Mouse (Mus musculus) CH12.LX (cell line): Measurements from ENCODE around the gene Cadm2. TPM values are rescaled to one million over a fixed set of nuclear protein-coding genes. Genes with fewer than 3 reads are reported as not detected.

ENCODE experiments used
- DNase-seq: peaks from one replicate; pipeline ENCODE4 v3.0.0-alpha.2; 2013; ENCODE audit errors: extremely low read depth
- H3K27ac ChIP-seq: 2 replicates; pipeline ENCODE4 v1.5.1; 2012; ENCODE audit warnings: low read depth, mild to moderate bottlenecking, control low read depth, moderate library complexity; ENCODE audit not compliant: insufficient read depth
- H3K27me3 ChIP-seq: replicated peaks from 2 replicates; pipeline ENCODE3; 2012; ENCODE audit warnings: inconsistent platforms
- H3K36me3 ChIP-seq, 2 experiments: replicated peaks in 1 of 2; 2 replicates each; pipeline versions ENCODE3 to v1.6.1; 2012; ENCODE audit warnings: inconsistent platforms in 1 of 2, low read length in 1 of 2, mild to moderate bottlenecking in 1 of 2, mixed read lengths in 1 of 2, moderate library complexity in 1 of 2; ENCODE audit not compliant: control insufficient read depth in 1 of 2, insufficient read depth in 1 of 2
- H3K4me1 ChIP-seq, 2 experiments: 2 replicates each; pipeline ENCODE4 v1.6.1; 2012; ENCODE audit warnings: inconsistent platforms in 1 of 2, moderate library complexity in 1 of 2; ENCODE audit not compliant: insufficient read depth in 2 of 2, control insufficient read depth in 1 of 2
- H3K4me2 ChIP-seq: 2 replicates; pipeline ENCODE4 v1.6.1; 2012; ENCODE audit warnings: low read depth, mild to moderate bottlenecking, control low read depth; ENCODE audit not compliant: poor library complexity, insufficient read depth, severe bottlenecking
- H3K4me3 ChIP-seq, 3 experiments: fragments of 150-350 bp in 1 of 3; sonication (generic) in 1 of 3; replicated peaks in 1 of 3; 2 replicates each; pipeline versions ENCODE3 to v1.5.1; 2011 to 2012; ENCODE audit warnings: low read depth in 2 of 3, low read length in 2 of 3, mild to moderate bottlenecking in 2 of 3, moderate library complexity in 2 of 3, control low read depth in 1 of 3, improper control_type of control experiment in 1 of 3, inconsistent platforms in 1 of 3, mixed read lengths in 1 of 3; ENCODE audit not compliant: poor library complexity in 1 of 3
- H3K79me2 ChIP-seq: replicated peaks from 2 replicates; pipeline ENCODE4 v1.6.1; 2012; ENCODE audit warnings: mild to moderate bottlenecking, moderate library complexity; ENCODE audit not compliant: control insufficient read depth, poor library complexity, insufficient read depth, severe bottlenecking; ENCODE audit errors: extremely low read depth
- H3K9ac ChIP-seq: 2 replicates; pipeline ENCODE4 v1.6.1; 2012; ENCODE audit warnings: low read depth, mild to moderate bottlenecking, control low read depth, moderate library complexity; ENCODE audit not compliant: insufficient read depth
- H3K9me3 ChIP-seq: replicated peaks from 2 replicates; pipeline ENCODE3; 2012; ENCODE audit warnings: low read length, inconsistent platforms, mixed read lengths
- BHLHE40 ChIP-seq: IDR thresholded peaks from 2 replicates; pipeline ENCODE4 v1.6.1; 2011; ENCODE audit warnings: mild to moderate bottlenecking, low read depth, low read length, improper control_type of control experiment
- CHD1 ChIP-seq: IDR thresholded peaks from 2 replicates; pipeline ENCODE4 v1.6.1; 2012; ENCODE audit warnings: low read depth, low read length, improper control_type of control experiment, inconsistent platforms
- EP300 ChIP-seq: IDR thresholded peaks from 2 replicates; pipeline ENCODE4 v1.6.1; 2011; ENCODE audit warnings: low read length, improper control_type of control experiment
- HCFC1 ChIP-seq: IDR thresholded peaks from 2 replicates; pipeline ENCODE4 v1.6.1; 2012; ENCODE audit warnings: low read depth, mild to moderate bottlenecking, inconsistent platforms, low read length, improper control_type of control experiment
- JUN ChIP-seq: IDR thresholded peaks from 2 replicates; pipeline ENCODE4 v1.6.1; 2011; ENCODE audit warnings: low read depth, mild to moderate bottlenecking, low read length, improper control_type of control experiment, moderate library complexity; ENCODE audit not compliant: insufficient read depth
- JUND ChIP-seq: conservative IDR thresholded peaks from 2 replicates; pipeline ENCODE4 v1.6.1; 2011; ENCODE audit warnings: low read depth, low read length, improper control_type of control experiment
- KAT2A ChIP-seq: IDR thresholded peaks from 2 replicates; pipeline ENCODE4 v1.6.1; 2012; ENCODE audit warnings: low read length, improper control_type of control experiment, inconsistent platforms; ENCODE audit not compliant: insufficient replicate concordance
- MAX ChIP-seq: IDR thresholded peaks from 2 replicates; pipeline ENCODE4 v1.6.1; 2011; ENCODE audit warnings: low read length, improper control_type of control experiment
- MYC ChIP-seq: IDR thresholded peaks from 2 replicates; pipeline ENCODE4 v1.6.1; 2011; ENCODE audit warnings: low read depth, mild to moderate bottlenecking, improper control_type of control experiment, low read length
- NELFE ChIP-seq: IDR thresholded peaks from 2 replicates; pipeline ENCODE4 v1.6.1; 2011; ENCODE audit warnings: low read depth, low read length, improper control_type of control experiment
- NRF1 ChIP-seq: IDR thresholded peaks from 2 replicates; pipeline ENCODE4 v1.6.1; 2014; ENCODE audit warnings: low read depth, mild to moderate bottlenecking, inconsistent platforms, low read length, improper control_type of control experiment, moderate library complexity
- PAX5 ChIP-seq: IDR thresholded peaks from 2 replicates; pipeline ENCODE4 v1.6.1; 2012; ENCODE audit warnings: low read length, inconsistent platforms, mixed read lengths
- POLR2AphosphoS2 ChIP-seq: IDR thresholded peaks from 2 replicates; pipeline ENCODE4 v1.6.1; 2011; ENCODE audit warnings: low read depth, low read length, improper control_type of control experiment
- RAD21 ChIP-seq: IDR thresholded peaks from 2 replicates; pipeline ENCODE4 v1.6.1; 2011; ENCODE audit warnings: low read depth, mild to moderate bottlenecking, low read length, improper control_type of control experiment, moderate library complexity
- RCOR1 ChIP-seq: conservative IDR thresholded peaks from 2 replicates; pipeline ENCODE4 v1.6.1; 2012; ENCODE audit warnings: low read depth, mild to moderate bottlenecking, inconsistent platforms, low read length, improper control_type of control experiment
- SIN3A ChIP-seq: IDR thresholded peaks from 2 replicates; pipeline ENCODE4 v1.6.1; 2012; ENCODE audit warnings: low read length, improper control_type of control experiment, inconsistent platforms
- TBP ChIP-seq: conservative IDR thresholded peaks from 2 replicates; pipeline ENCODE4 v1.6.1; 2011; ENCODE audit warnings: low read depth, low read length, improper control_type of control experiment
- TCF12 ChIP-seq: IDR thresholded peaks from 2 replicates; pipeline ENCODE4 v1.6.1; 2014; ENCODE audit warnings: low read depth, mild to moderate bottlenecking, inconsistent platforms, low read length, improper control_type of control experiment
- USF2 ChIP-seq: conservative IDR thresholded peaks from 2 replicates; pipeline ENCODE4 v1.6.1; 2011; ENCODE audit warnings: low read depth, low read length, improper control_type of control experiment
- ZC3H11A ChIP-seq: IDR thresholded peaks from 2 replicates; pipeline ENCODE4 v1.6.1; 2012; ENCODE audit warnings: low read depth, mild to moderate bottlenecking, inconsistent platforms, low read length, improper control_type of control experiment
- ZKSCAN1 ChIP-seq: IDR thresholded peaks from 2 replicates; pipeline ENCODE4 v1.6.1; 2012; ENCODE audit warnings: low read depth, inconsistent platforms, low read length, improper control_type of control experiment, borderline replicate concordance
- dilution Hi-C: fragments of 300-500 bp; cut with MboI; formaldehyde crosslinking; loops from 2 replicates; pipeline ENCODE4 v1.14.3; 2020; ENCODE audit warnings: low sequenced_read_pairs; ENCODE audit not compliant: extremely low pct_unique_long_range_greater_than_20kb, extremely low pct_ligation_motif_present
- in situ Hi-C: fragments of 300-500 bp; cut with MboI; formaldehyde crosslinking; loops from 3 replicates; pipeline ENCODE4 v1.14.3; 2019; ENCODE audit warnings: low sequenced_read_pairs, low pct_ligation_motif_present, low pct_unique_long_range_greater_than_20kb, mixed read lengths
- polyA plus RNA-seq: library from polyadenylated mRNA; unstranded; fragments of >175 nt; gene quantifications from 2 replicates; pipeline ENCODE4 v1.2.1, GENCODE M21; 2012; ENCODE audit warnings: low read depth; ENCODE audit not compliant: insufficient read length
- total RNA-seq, 2 experiments: library from RNA; depleted of rRNA; stranded (reverse); fragments of 300-350 nt in 1 of 2; fragments of >200 nt in 1 of 2; gene quantifications; 2 replicates each; pipeline ENCODE4 v1.2.3; 2012 to 2014

The Cadm2 gene
- total and polyA plus RNA-seq, 3 experiments, result not detected

DNA sequence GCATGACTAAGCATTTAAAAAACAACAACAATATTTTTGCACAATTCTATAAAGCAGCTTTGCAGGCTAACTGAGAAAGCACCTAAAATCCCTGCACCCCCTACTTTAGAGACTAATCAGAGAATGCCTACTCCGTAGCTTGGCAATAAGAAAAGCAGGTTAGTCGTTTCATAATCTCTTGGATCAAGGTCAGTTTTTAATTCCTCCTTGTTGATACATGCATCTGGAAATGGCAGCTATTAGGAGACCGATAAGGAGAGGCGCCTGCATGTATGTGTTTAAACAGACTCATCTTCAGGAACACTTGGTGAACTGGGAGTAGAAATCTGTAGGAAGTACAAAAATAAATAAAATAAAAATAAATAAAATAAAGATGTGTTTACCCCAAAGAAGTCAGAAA, 11.6 kb downstream of the Cadm2 start:
- peaks cover 38% of the 10 kb centered on the region for H3K9me3 ChIP-seq
- H3K27me3 ChIP-seq, result no peaks in the 10 kb centered on the region
- no peaks in the 10 kb centered on the region for H3K36me3 ChIP-seq
- TF ChIP-seq ZC3H11A, result no peak
- no peak for TF ChIP-seq NRF1
- TF ChIP-seq JUND, result no peak
- no peak for TF ChIP-seq ZKSCAN1
- TF ChIP-seq RCOR1, result no peak
- no peak for TF ChIP-seq USF2
- TF ChIP-seq TCF12, result no peak
- TF ChIP-seq MAX, result no peak
- no peak for TF ChIP-seq KAT2A
- TF ChIP-seq JUN, result no peak
- TF ChIP-seq NELFE, result no peak
- no peak for TF ChIP-seq HCFC1
- in situ Hi-C loops, result no loop called here
- H3K4me2 ChIP-seq, result no peak overlapping the region
- H3K79me2 ChIP-seq, result no peaks in the 10 kb centered on the region
- no peak overlapping the region for H3K9ac ChIP-seq
- dilution Hi-C loops, result no loop called here
- H3K27ac ChIP-seq, result no peak overlapping the region
- H3K4me3 ChIP-seq, result no peak overlapping the region
- H3K4me1 ChIP-seq, result no peaks in the 10 kb centered on the region
- DNase-seq, result no peak

- no peaks in the 10 kb centered on the region for H3K27me3 ChIP-seq
- TF ChIP-seq JUND (no peak), TBP (no peak), NELFE (no peak), POLR2AphosphoS2 (no peak), EP300 (no peak), RAD21 (no peak), NRF1 (no peak), BHLHE40 (no peak), PAX5 (no peak), HCFC1 (no peak), CHD1 (no peak), SIN3A (no peak), MYC (no peak), KAT2A (no peak)
- TF ChIP-seq, all 38 proteins: peak for 0
- H3K36me3 ChIP-seq, result no peaks in the 10 kb centered on the region
- no peak overlapping the region for H3K9ac ChIP-seq
- peaks cover 32% of the 10 kb centered on the region for H3K9me3 ChIP-seq
- dilution Hi-C loops (no loop called here), in situ Hi-C loops (no loop called here)
- no peak overlapping the region for H3K4me2 ChIP-seq
- no peak for DNase-seq
- no peak overlapping the region for H3K27ac ChIP-seq
- no peak overlapping the region for H3K4me3 ChIP-seq
- H3K79me2 ChIP-seq, result no peaks in the 10 kb centered on the region
- H3K4me1 ChIP-seq, result no peaks in the 10 kb centered on the region
Measured at GRCm38 (mm10) chr16:67608499-67608898, 12.2 kb downstream of the Cadm2 start.
